Mouse (Mus musculus) liver, embryonic 11.5 days (tissue): ENCODE data around the gene Mical1. TPM values are rescaled to one million over a fixed set of nuclear protein-coding genes. Genes with fewer than 3 reads are reported as not detected.

Experiments
- ATAC-seq: fragments of 200-750 bp; cut with Nextera tagmentation; replicated peaks from 2 replicates; pipeline ENCODE4 v1.8.0; 2017; ENCODE audit warnings: moderate number of reproducible peaks, mild to moderate bottlenecking, moderate TSS enrichment, moderate library complexity; ENCODE audit not compliant: low FRiP score
- DNase-seq: peaks from one replicate; pipeline ENCODE4 v3.0.0-alpha.2; 2017; ENCODE audit warnings: low spot score
- H3K27ac ChIP-seq: fragments of 300-500 bp; sonication (generic); 2 replicates; pipeline ENCODE4 v1.5.1; 2014; ENCODE audit warnings: mild to moderate bottlenecking, low read depth, low read length, control low read depth
- H3K27me3 ChIP-seq: fragments of 300-500 bp; sonication (generic); replicated peaks from 2 replicates; pipeline ENCODE4 v1.6.1; 2014; ENCODE audit warnings: low read length, mixed read lengths; ENCODE audit not compliant: control insufficient read depth, insufficient read depth
- H3K36me3 ChIP-seq: fragments of 300-500 bp; sonication (generic); 2 replicates; pipeline ENCODE4 v1.6.1; 2014; ENCODE audit warnings: mild to moderate bottlenecking, low read length, moderate library complexity, mixed read lengths; ENCODE audit not compliant: control insufficient read depth, insufficient read depth
- H3K4me1 ChIP-seq: fragments of 300-500 bp; sonication (generic); replicated peaks from 2 replicates; pipeline ENCODE4 v1.6.1; 2014; ENCODE audit warnings: low read length, mixed read lengths; ENCODE audit not compliant: control insufficient read depth, insufficient read depth
- H3K4me2 ChIP-seq: fragments of 300-500 bp; sonication (generic); 2 replicates; pipeline ENCODE4 v1.6.1; 2014; ENCODE audit warnings: mild to moderate bottlenecking, control low read depth, moderate library complexity
- H3K4me3 ChIP-seq: fragments of 300-500 bp; sonication (generic); 2 replicates; pipeline ENCODE4 v1.5.1; 2014; ENCODE audit warnings: low read depth, low read length, control low read depth
- H3K9ac ChIP-seq: fragments of 300-500 bp; sonication (generic); 2 replicates; pipeline ENCODE4 v1.6.1; 2014; ENCODE audit warnings: low read depth, low read length, control low read depth
- H3K9me3 ChIP-seq: fragments of 300-500 bp; sonication (generic); 2 replicates; pipeline ENCODE4 v1.6.1; 2016; ENCODE audit warnings: low read length, inconsistent platforms, mixed read lengths; ENCODE audit not compliant: control insufficient read depth
- WGBS: fragments of 180-500 bp; shearing (Covaris S2); extraction: QIAGEN DNeasy Blood & Tissue Kit; methylation state at CpG from one replicate; pipeline ENCODE4 v1.1.7; 2014; 5-methylcytosine and 5-hydroxymethylcytosine counted together
- polyA plus RNA-seq: library from polyadenylated mRNA; unstranded; fragments of >200 nt; fragmentation: Nextera tagmentation; extraction: Ambion mirVana; gene quantifications from 2 replicates; pipeline ENCODE4 v1.2.1, GENCODE M21; 2014

Gene Mical1
- polyA plus RNA-seq, 1 experiment from 2014 or later = 19.3 TPM

GRCm38 (mm10) chr10:41485778-41486177, 9.7 kb downstream of the Mical1 start:
- Histone ChIP-seq H3K4me2 (no peak overlapping the region), H3K27ac (no peak overlapping the region), H3K9me3 (no peaks in the 10 kb centered on the region), H3K27me3 (no peaks in the 10 kb centered on the region), H3K9ac (no peak overlapping the region), H3K4me1 (peaks cover 17% of the 10 kb centered on the region), H3K36me3 (peaks cover 25% of the 10 kb centered on the region), H3K4me3 (no peak overlapping the region)
- ATAC-seq (no peak), DNase-seq (no peak)
- WGBS = 93% methylated on average over 16 of the region's 16 CpGs

DNA sequence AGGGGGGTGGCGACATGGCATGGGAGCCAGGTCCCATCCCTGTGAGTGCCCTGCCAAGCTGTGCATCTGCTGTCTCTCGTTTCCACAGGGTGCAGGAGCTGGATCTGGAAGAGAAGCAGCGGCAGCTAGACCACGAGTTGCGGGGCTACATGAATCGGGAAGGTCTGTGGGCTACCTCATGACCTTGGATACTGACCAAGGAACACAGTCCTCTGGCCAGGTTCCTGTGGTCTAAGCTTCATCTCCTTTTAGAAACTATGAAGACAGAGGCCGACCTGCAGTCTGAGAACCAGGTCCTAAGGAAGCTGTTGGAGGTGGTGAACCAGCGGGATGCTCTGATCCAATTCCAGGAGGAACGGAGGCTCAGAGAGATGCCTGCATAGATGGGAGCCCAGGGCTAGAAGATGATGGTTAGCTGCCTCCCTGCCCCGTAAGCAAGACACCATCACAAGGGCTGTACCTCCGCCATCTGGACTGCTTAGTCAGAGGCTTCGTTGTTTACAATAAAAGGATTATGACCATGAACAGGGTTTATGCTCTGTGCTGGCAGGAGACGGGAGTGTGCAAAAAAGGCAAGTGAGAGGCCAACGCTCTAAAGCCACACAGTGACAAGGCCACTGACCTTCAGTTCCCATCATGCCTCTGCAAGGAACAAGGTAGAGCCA, 10.5 kb downstream of the Mical1 start:
- H3K36me3 ChIP-seq = peaks cover 25% of the 10 kb centered on the region

DNA sequence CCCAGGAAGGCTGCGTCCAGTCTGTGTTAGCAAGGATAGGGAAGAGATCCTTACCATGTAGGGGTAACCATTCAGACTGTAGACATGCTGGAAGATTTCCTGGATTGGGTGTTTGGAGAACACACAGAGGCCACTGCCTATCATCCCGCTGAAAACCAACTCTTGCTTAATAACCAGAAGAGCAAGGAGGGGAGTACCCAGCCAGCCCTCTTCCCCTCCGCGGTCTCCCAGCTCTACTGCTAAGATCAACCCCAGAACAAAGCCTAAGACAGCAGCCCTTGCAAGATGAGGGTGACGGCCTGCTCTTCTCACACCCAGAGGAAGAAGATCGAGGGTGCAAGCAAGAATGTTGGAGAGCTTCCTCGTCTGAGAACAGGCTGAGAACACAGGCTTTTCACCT, 12.8 kb downstream of the Mical1 start:
- 39% methylated on average over 7 of the region's 7 CpGs for WGBS
- Histone ChIP-seq H3K27ac (no peak overlapping the region), H3K4me2 (peak overlapping the region; percentile 99), H3K9ac (no peak overlapping the region), H3K9me3 (no peaks in the 10 kb centered on the region), H3K4me1 (0 out of 2 replicates have a peak, but pooled peaks cover 9% of the 10 kb centered on the region), H3K4me3 (peak overlapping the region; percentile 71), H3K36me3 (peaks cover 19% of the 10 kb centered on the region), H3K27me3 (no peaks in the 10 kb centered on the region)
- ATAC-seq (no peak), DNase-seq (no peak)

More for the DNA sequence above, 10.5 kb downstream of the Mical1 start:
- no peak for ATAC-seq
- H3K4me1 ChIP-seq = peaks cover 9% of the 10 kb centered on the region; the same call in 1 of the 2 replicates
- no peak overlapping the region for H3K27ac ChIP-seq
- H3K4me2 ChIP-seq = no peak overlapping the region
- H3K9ac ChIP-seq = no peak overlapping the region
- H3K4me3 ChIP-seq = no peak overlapping the region
- H3K27me3 ChIP-seq = no peaks in the 10 kb centered on the region
- no peak for DNase-seq
- no peaks in the 10 kb centered on the region for H3K9me3 ChIP-seq
- 86% methylated on average over 14 of the region's 14 CpGs for WGBS

GRCm38 (mm10) chr10:41489294-41489693, 13.2 kb downstream of the Mical1 start:
- WGBS = 50% methylated on average over 8 of the region's 8 CpGs
- Histone ChIP-seq H3K27ac (no peak overlapping the region), H3K4me3 (peak overlapping the region; percentile 71), H3K9me3 (no peaks in the 10 kb centered on the region), H3K4me2 (peak overlapping the region; percentile 99), H3K9ac (peak overlapping the region; percentile 77; the same call in 1 of the 2 replicates), H3K36me3 (peaks cover 15% of the 10 kb centered on the region), H3K27me3 (no peaks in the 10 kb centered on the region), H3K4me1 (0 out of 2 replicates have a peak, but pooled peaks cover 9% of the 10 kb centered on the region)
- ATAC-seq (no peak), DNase-seq (no peak)

- peak within 1 kb of the TSS; percentile 77 for H3K9ac ChIP-seq
- H3K36me3 ChIP-seq = peaks cover 13% of the 10 kb centered on the region
- H3K4me2 ChIP-seq = peak within 1 kb of the TSS; percentile 99
- H3K27ac ChIP-seq = peak within 1 kb of the TSS; percentile 34; the same call in 1 of the 2 replicates
- no peaks in the 10 kb centered on the region for H3K9me3 ChIP-seq
- 2% methylated on average over 50 of the region's 50 CpGs for whole genome bisulfite sequencing
- H3K4me3 ChIP-seq = peak within 1 kb of the TSS; percentile 71
- ATAC-seq (peak; percentile 93), DNase-seq (peak; percentile 96)
- 0 out of 2 replicates have a peak, but pooled peaks cover 9% of the 10 kb centered on the region for H3K4me1 ChIP-seq
- no peaks in the 10 kb centered on the region for H3K27me3 ChIP-seq
These were observed 13.8 kb downstream of the Mical1 start, which contains the start of the genes Smpd2 and Ppil6 for GRCm38 (mm10) chr10:41489708-41490517. Gene Smpd2 (minus strand): TSS chr10:41490369. Gene Ppil6 (plus strand): TSS chr10:41490439.

- ATAC-seq (no peak), DNase-seq (no peak)
- Histone ChIP-seq H3K4me2 (peak overlapping the region; percentile 99), H3K4me3 (peak overlapping the region; percentile 71), H3K9ac (peak overlapping the region; percentile 77), H3K36me3 (peaks cover 12% of the 10 kb centered on the region), H3K9me3 (no peaks in the 10 kb centered on the region), H3K4me1 (0 out of 2 replicates have a peak, but pooled peaks cover 9% of the 10 kb centered on the region), H3K27ac (no peak overlapping the region), H3K27me3 (no peaks in the 10 kb centered on the region)
- 1% methylated on average over 29 of the region's 29 CpGs for WGBS
These were observed 14.4 kb downstream of the Mical1 start for GRCm38 (mm10) chr10:41490518-41490873.

GRCm38 (mm10) chr10:41491111-41491510, 15.0 kb downstream of the Mical1 start:
- Histone ChIP-seq H3K9me3 (no peaks in the 10 kb centered on the region), H3K4me3 (no peak overlapping the region), H3K4me2 (no peak overlapping the region; the same call in 1 of the 2 replicates), H3K27me3 (no peaks in the 10 kb centered on the region), H3K9ac (no peak overlapping the region), H3K27ac (no peak overlapping the region), H3K4me1 (0 out of 2 replicates have a peak, but pooled peaks cover 9% of the 10 kb centered on the region), H3K36me3 (peaks cover 7% of the 10 kb centered on the region)
- DNase-seq = no peak
- WGBS = 46% methylated on average over 4 of the region's 4 CpGs
- no peak for ATAC-seq

- Histone ChIP-seq H3K27me3 (no peaks in the 10 kb centered on the region), H3K36me3 (no peaks in the 10 kb centered on the region), H3K4me2 (no peak overlapping the region), H3K4me1 (no peaks in the 10 kb centered on the region), H3K4me3 (no peak overlapping the region), H3K27ac (no peak overlapping the region), H3K9me3 (no peaks in the 10 kb centered on the region), H3K9ac (no peak overlapping the region)
- 64% methylated on average over 4 of the region's 4 CpGs for WGBS
- DNase-seq (no peak), ATAC-seq (no peak)
These were observed 24.8 kb downstream of the Mical1 start for GRCm38 (mm10) chr10:41500941-41501340.
